Mouse (Mus musculus): ENCODE measurements at regions not wholly inside any gene's neighbourhood (a gene's known extent, or its start where the extent isn't known, plus 50 kb on each side); places are given as distances from the start of the nearest gene placed in this dataset.

DNA sequence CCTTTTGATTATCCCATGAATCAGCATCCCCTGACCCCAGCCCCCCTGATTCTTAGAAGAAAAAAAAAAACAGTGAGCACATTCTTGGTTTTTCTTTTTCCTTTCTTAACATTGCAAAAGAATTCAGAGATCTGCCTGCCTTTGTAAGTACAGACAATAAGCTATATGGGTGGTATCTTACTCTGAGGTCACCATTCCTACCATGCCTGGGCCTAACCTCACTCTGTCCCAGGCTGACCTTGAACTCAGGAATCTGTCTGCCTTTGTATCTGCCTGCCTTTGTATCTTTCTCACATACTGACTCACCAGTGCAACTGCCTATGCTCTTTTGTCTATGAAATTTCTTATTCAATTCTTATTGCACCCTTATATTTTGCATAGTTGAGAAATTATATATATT, 216.9 kb downstream of the Tex13c3 start:
- no peak for TF ChIP-seq POLR2A (IDR thresholded peaks at IDR 0.05; ENCODE audit: extremely low read depth, insufficient read depth, low read length)
- TF ChIP-seq CTCF (IDR thresholded peaks at IDR 0.05; ENCODE audit: low read depth, low read length): no peak

All from liver, adult 2 months (tissue).